Mouse (Mus musculus) hindbrain, embryonic 11.5 days (tissue): ENCODE results near the gene R3hdm2. TPM values are rescaled to one million over a fixed set of nuclear protein-coding genes. Genes with fewer than 3 reads are reported as not detected.

Experiments used
- ATAC-seq: fragments of 200-750 bp; cut with Nextera tagmentation; 2 replicates; pipeline ENCODE4 v1.8.0; 2017; ENCODE audit warnings: mild to moderate bottlenecking, moderate TSS enrichment, moderate library complexity; ENCODE audit not compliant: low FRiP score
- DNase-seq: peaks from one replicate; pipeline ENCODE4 v3.0.0-alpha.2; 2015; ENCODE audit warnings: low spot score
- H3K27ac ChIP-seq: fragments of 300-500 bp; sonication (generic); 2 replicates; pipeline ENCODE4 v1.5.1; 2014; ENCODE audit warnings: mild to moderate bottlenecking, low read depth, low read length
- H3K27me3 ChIP-seq: fragments of 300-500 bp; sonication (generic); 2 replicates; pipeline ENCODE4 v1.6.1; 2014; ENCODE audit warnings: mild to moderate bottlenecking, low read length, moderate library complexity, mixed read lengths; ENCODE audit not compliant: control insufficient read depth, insufficient read depth
- H3K36me3 ChIP-seq: fragments of 300-500 bp; sonication (generic); 2 replicates; pipeline ENCODE4 v1.6.1; 2014; ENCODE audit warnings: mild to moderate bottlenecking, low read length, moderate library complexity, mixed read lengths; ENCODE audit not compliant: control insufficient read depth, insufficient read depth
- H3K4me1 ChIP-seq: fragments of 300-500 bp; sonication (generic); replicated peaks from 2 replicates; pipeline ENCODE4 v1.6.1; 2014; ENCODE audit warnings: low read length, mixed read lengths; ENCODE audit not compliant: control insufficient read depth, insufficient read depth
- H3K4me2 ChIP-seq: fragments of 300-500 bp; sonication (generic); replicated peaks from 2 replicates; pipeline ENCODE4 v1.6.1; 2014; ENCODE audit warnings: mild to moderate bottlenecking, low read depth, low read length
- H3K4me3 ChIP-seq: fragments of 300-500 bp; sonication (generic); 2 replicates; pipeline ENCODE4 v1.5.1; 2014; ENCODE audit warnings: low read depth, low read length
- H3K9ac ChIP-seq: fragments of 300-500 bp; sonication (generic); 2 replicates; pipeline ENCODE4 v1.6.1; 2014; ENCODE audit warnings: low read depth, low read length
- H3K9me3 ChIP-seq: fragments of 300-500 bp; sonication (generic); 2 replicates; pipeline ENCODE4 v1.6.1; 2016; ENCODE audit warnings: low read length; ENCODE audit not compliant: control insufficient read depth
- WGBS: fragments of 180-500 bp; shearing (Covaris S2); extraction: QIAGEN DNeasy Blood & Tissue Kit; methylation state at CpG from one replicate; pipeline ENCODE4 v1.1.7; 2014; 5-methylcytosine and 5-hydroxymethylcytosine counted together
- polyA plus RNA-seq: library from polyadenylated mRNA; unstranded; fragments of >200 nt; fragmentation: Nextera tagmentation; extraction: Ambion mirVana; gene quantifications from 2 replicates; pipeline ENCODE4 v1.2.1, GENCODE M21; 2014

R3hdm2 gene
- polyA plus RNA-seq, 1 experiment from 2014 or later: 33.0 TPM

- Histone ChIP-seq H3K27me3 (no peaks in the 10 kb centered on the region), H3K4me1 (no peaks in the 10 kb centered on the region), H3K27ac (no peak overlapping the region), H3K4me2 (no peak overlapping the region), H3K9ac (no peak overlapping the region), H3K4me3 (no peak overlapping the region), H3K9me3 (no peaks in the 10 kb centered on the region), H3K36me3 (no peaks in the 10 kb centered on the region)
- ATAC-seq (no peak), DNase-seq (no peak)
- 63% methylated on average over 15 of the region's 15 CpGs for WGBS
Measured at GRCm38 (mm10) chr10:127471281-127471988, 91.3 kb downstream of the R3hdm2 start.

GRCm38 (mm10) chr10:127472722-127473121 lies 92.6 kb downstream of the R3hdm2 start:
- Histone ChIP-seq H3K36me3 (no peaks in the 10 kb centered on the region), H3K27me3 (no peaks in the 10 kb centered on the region), H3K9ac (no peak overlapping the region), H3K4me3 (no peak overlapping the region), H3K27ac (no peak overlapping the region), H3K9me3 (no peaks in the 10 kb centered on the region), H3K4me2 (no peak overlapping the region), H3K4me1 (no peaks in the 10 kb centered on the region)
- WGBS: 79% methylated on average over 9 of the region's 9 CpGs
- ATAC-seq (no peak), DNase-seq (no peak)

- no peak overlapping the region for H3K4me2 ChIP-seq
- WGBS: 95% methylated on average over 4 of the region's 4 CpGs
- H3K9ac ChIP-seq: no peak overlapping the region
- H3K4me3 ChIP-seq: no peak overlapping the region
- no peaks in the 10 kb centered on the region for H3K4me1 ChIP-seq
- ATAC-seq (no peak), DNase-seq (no peak)
- H3K27me3 ChIP-seq: no peaks in the 10 kb centered on the region
- H3K36me3 ChIP-seq: no peaks in the 10 kb centered on the region
- no peaks in the 10 kb centered on the region for H3K9me3 ChIP-seq
- H3K27ac ChIP-seq: no peak overlapping the region
Measured at GRCm38 (mm10) chr10:127475175-127475574, 95.0 kb downstream of the R3hdm2 start.

- ATAC-seq: no peak
Measured at GRCm38 (mm10) chr10:127476541-127476940, 96.4 kb downstream of the R3hdm2 start.

GRCm38 (mm10) chr10:127477301-127477700 lies 97.2 kb downstream of the R3hdm2 start:
- H3K9me3 ChIP-seq: no peaks in the 10 kb centered on the region
- no peak overlapping the region for H3K27ac ChIP-seq
- H3K4me2 ChIP-seq: no peak overlapping the region
- H3K36me3 ChIP-seq: no peaks in the 10 kb centered on the region
- 88% methylated on average over 7 of the region's 7 CpGs for WGBS
- DNase-seq: no peak
- ATAC-seq: no peak
- H3K4me1 ChIP-seq: no peaks in the 10 kb centered on the region
- H3K27me3 ChIP-seq: no peaks in the 10 kb centered on the region
- H3K4me3 ChIP-seq: no peak overlapping the region
- H3K9ac ChIP-seq: no peak overlapping the region

More at GRCm38 (mm10) chr10:127476541-127476940, 96.4 kb downstream of the R3hdm2 start:
- no peaks in the 10 kb centered on the region for H3K36me3 ChIP-seq
- DNase-seq: no peak
- H3K4me1 ChIP-seq: no peaks in the 10 kb centered on the region
- WGBS: 79% methylated on average over 3 of the region's 3 CpGs
- no peaks in the 10 kb centered on the region for H3K27me3 ChIP-seq
- no peak overlapping the region for H3K4me2 ChIP-seq
- H3K27ac ChIP-seq: no peak overlapping the region
- H3K9ac ChIP-seq: no peak overlapping the region
- H3K4me3 ChIP-seq: no peak overlapping the region
- H3K9me3 ChIP-seq: no peaks in the 10 kb centered on the region

GRCm38 (mm10) chr10:127479131-127479530 lies 99.0 kb downstream of the R3hdm2 start:
- no peak overlapping the region for H3K4me2 ChIP-seq
- 94% methylated on average over 4 of the region's 4 CpGs for WGBS
- H3K27me3 ChIP-seq: no peaks in the 10 kb centered on the region

GRCm38 (mm10) chr10:127480833-127481813 lies 101.0 kb downstream of the R3hdm2 start:
- Histone ChIP-seq H3K9me3 (no peaks in the 10 kb centered on the region), H3K4me3 (no peak overlapping the region), H3K4me2 (no peak overlapping the region), H3K4me1 (no peaks in the 10 kb centered on the region), H3K27me3 (no peaks in the 10 kb centered on the region), H3K27ac (no peak overlapping the region), H3K36me3 (no peaks in the 10 kb centered on the region), H3K9ac (no peak overlapping the region)
- ATAC-seq (no peak), DNase-seq (no peak)
- 91% methylated on average over 19 of the region's 19 CpGs for WGBS

More at GRCm38 (mm10) chr10:127479131-127479530, 99.0 kb downstream of the R3hdm2 start:
- H3K36me3 ChIP-seq: no peaks in the 10 kb centered on the region
- H3K27ac ChIP-seq: no peak overlapping the region
- no peak overlapping the region for H3K9ac ChIP-seq
- no peak for ATAC-seq
- no peaks in the 10 kb centered on the region for H3K9me3 ChIP-seq
- DNase-seq: peak; percentile 45
- no peaks in the 10 kb centered on the region for H3K4me1 ChIP-seq
- no peak overlapping the region for H3K4me3 ChIP-seq

GRCm38 (mm10) chr10:127485235-127485634 lies 105.1 kb downstream of the R3hdm2 start:
- Histone ChIP-seq H3K4me2 (no peak overlapping the region), H3K4me1 (no peaks in the 10 kb centered on the region), H3K9me3 (no peaks in the 10 kb centered on the region), H3K27ac (no peak overlapping the region), H3K36me3 (no peaks in the 10 kb centered on the region), H3K27me3 (no peaks in the 10 kb centered on the region), H3K4me3 (no peak overlapping the region), H3K9ac (no peak overlapping the region)
- ATAC-seq: no peak
- DNase-seq: no peak
- WGBS: 90% methylated on average over 10 of the region's 10 CpGs
